Mouse (Mus musculus): ENCODE measurements at regions not wholly inside any gene's neighbourhood (a gene's known extent, or its start where the extent isn't known, plus 50 kb on each side); places are given as distances from the start of the nearest gene placed in this dataset.

DNA sequence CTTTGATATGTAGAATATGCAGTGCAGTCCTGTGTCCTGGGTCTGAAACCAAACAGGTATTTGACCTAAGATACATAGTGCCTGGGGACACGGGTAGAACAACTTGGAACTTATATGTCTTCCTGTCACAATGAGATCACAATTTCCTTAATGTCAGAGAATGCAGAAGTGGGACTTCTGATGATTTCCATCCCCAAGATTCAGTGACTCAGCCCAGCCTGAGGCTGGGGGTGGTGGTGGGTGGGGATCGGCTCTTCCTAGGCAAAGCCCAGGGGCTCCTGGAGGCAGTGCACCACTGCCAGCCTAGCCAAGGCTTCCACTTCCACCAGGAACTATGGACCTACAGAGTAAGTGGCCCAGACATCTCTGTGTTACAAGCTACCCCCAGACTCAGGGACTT lies 391.2 kb downstream of the H2al1j start:
- ATAC-seq (ENCODE audit: extremely low read depth, insufficient number of reproducible peaks, low FRiP score, poor library complexity, severe bottlenecking) (no peak), DNase-seq (ENCODE audit: low spot score) (no peak)
- no peaks in the 10 kb centered on the region for H3K9me3 ChIP-seq (replicated peaks)
- no peaks in the 10 kb centered on the region for H3K36me3 ChIP-seq (replicated peaks)
- 0 out of 2 replicates have a peak, but pooled peaks cover 3% of the 10 kb centered on the region for H3K27me3 ChIP-seq (ENCODE audit: insufficient read depth, low read length)
- TF ChIP-seq POLR2AphosphoS5 (IDR thresholded peaks at IDR 0.05; ENCODE audit: insufficient replicate concordance, low read depth, low read length) (no peak), GATA2 (IDR thresholded peaks at IDR 0.05; ENCODE audit: borderline replicate concordance, low read depth, low read length) (no peak), CTCF (IDR thresholded peaks at IDR 0.05; ENCODE audit: low read depth, low read length) (no peak), GATA1 (IDR thresholded peaks at IDR 0.05; ENCODE audit: borderline replicate concordance, low read length) (no peak), TAL1 (conservative IDR thresholded peaks at IDR 0.05; ENCODE audit: low read depth, low read length) (no peak)
- H3K4me1 ChIP-seq (ENCODE audit: insufficient read depth, low read depth, low read length), result no peaks in the 10 kb centered on the region
- no peak overlapping the region for H3K4me3 ChIP-seq (ENCODE audit: low read depth, low read length)

DNA sequence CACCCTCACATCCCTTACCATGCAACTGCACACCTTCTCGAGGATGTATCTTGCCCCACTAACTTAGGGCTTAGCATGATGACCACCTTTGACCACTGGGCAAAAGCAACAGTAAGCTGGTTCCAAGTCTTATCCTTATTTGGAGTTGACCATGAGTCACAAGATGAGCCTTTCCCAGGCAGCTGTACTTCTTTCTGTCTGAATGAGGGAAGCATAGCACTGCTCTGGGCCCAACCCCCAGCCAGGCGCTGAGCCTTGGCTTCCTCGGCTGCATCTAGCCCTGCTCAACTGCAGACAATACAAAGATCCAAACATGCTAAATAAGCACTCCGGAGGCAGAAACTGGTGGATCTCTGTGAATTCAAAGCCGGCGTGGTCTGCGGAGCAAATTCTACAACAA lies 392.9 kb downstream of the H2al1j start:
- ATAC-seq (ENCODE audit: extremely low read depth, insufficient number of reproducible peaks, low FRiP score, poor library complexity, severe bottlenecking) (no peak), DNase-seq (ENCODE audit: low spot score) (no peak)
- Histone ChIP-seq H3K4me1 (ENCODE audit: insufficient read depth, low read depth, low read length) (no peaks in the 10 kb centered on the region), H3K36me3 (replicated peaks) (no peaks in the 10 kb centered on the region), H3K9me3 (replicated peaks) (no peaks in the 10 kb centered on the region), H3K4me3 (ENCODE audit: low read depth, low read length) (no peak overlapping the region), H3K27me3 (ENCODE audit: insufficient read depth, low read length) (0 out of 2 replicates have a peak, but pooled peaks cover 3% of the 10 kb centered on the region)
- TF ChIP-seq CTCF (IDR thresholded peaks at IDR 0.05; ENCODE audit: low read depth, low read length) (no peak), GATA1 (IDR thresholded peaks at IDR 0.05; ENCODE audit: borderline replicate concordance, low read length) (no peak), POLR2AphosphoS5 (IDR thresholded peaks at IDR 0.05; ENCODE audit: insufficient replicate concordance, low read depth, low read length) (no peak), GATA2 (IDR thresholded peaks at IDR 0.05; ENCODE audit: borderline replicate concordance, low read depth, low read length) (no peak), TAL1 (conservative IDR thresholded peaks at IDR 0.05; ENCODE audit: low read depth, low read length) (no peak)

DNA sequence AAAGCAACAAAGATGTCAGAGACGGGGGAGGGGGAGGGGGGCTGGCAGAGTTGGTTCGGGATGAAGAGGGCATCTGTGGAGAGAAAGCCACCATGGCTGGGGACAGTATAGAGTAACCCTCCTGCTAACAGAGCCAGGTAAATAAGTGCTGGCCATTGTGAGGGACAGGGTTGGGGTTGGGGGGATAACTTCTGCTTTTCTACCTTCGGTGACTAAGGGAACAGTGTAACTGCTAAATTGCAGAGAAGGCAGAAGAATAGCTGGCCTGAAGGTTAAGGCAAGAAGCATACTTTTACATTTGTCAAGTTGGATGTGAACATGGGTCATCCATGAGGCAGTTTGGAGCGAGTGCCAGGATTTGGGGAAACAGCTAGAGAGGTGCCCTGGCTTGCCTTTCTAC lies 395.1 kb downstream of the H2al1j start:
- Histone ChIP-seq H3K4me3 (ENCODE audit: low read depth, low read length) (no peak overlapping the region), H3K4me1 (ENCODE audit: insufficient read depth, low read depth, low read length) (no peaks in the 10 kb centered on the region), H3K9me3 (replicated peaks) (no peaks in the 10 kb centered on the region), H3K36me3 (replicated peaks) (no peaks in the 10 kb centered on the region), H3K27me3 (ENCODE audit: insufficient read depth, low read length) (0 out of 2 replicates have a peak, but pooled peaks cover 3% of the 10 kb centered on the region)
- TF ChIP-seq CTCF (IDR thresholded peaks at IDR 0.05; ENCODE audit: low read depth, low read length) (no peak), GATA2 (IDR thresholded peaks at IDR 0.05; ENCODE audit: borderline replicate concordance, low read depth, low read length) (no peak), POLR2AphosphoS5 (IDR thresholded peaks at IDR 0.05; ENCODE audit: insufficient replicate concordance, low read depth, low read length) (no peak), TAL1 (conservative IDR thresholded peaks at IDR 0.05; ENCODE audit: low read depth, low read length) (no peak), GATA1 (IDR thresholded peaks at IDR 0.05; ENCODE audit: borderline replicate concordance, low read length) (no peak)
- ATAC-seq (ENCODE audit: extremely low read depth, insufficient number of reproducible peaks, low FRiP score, poor library complexity, severe bottlenecking), result no peak
- DNase-seq (ENCODE audit: low spot score), result no peak

DNA sequence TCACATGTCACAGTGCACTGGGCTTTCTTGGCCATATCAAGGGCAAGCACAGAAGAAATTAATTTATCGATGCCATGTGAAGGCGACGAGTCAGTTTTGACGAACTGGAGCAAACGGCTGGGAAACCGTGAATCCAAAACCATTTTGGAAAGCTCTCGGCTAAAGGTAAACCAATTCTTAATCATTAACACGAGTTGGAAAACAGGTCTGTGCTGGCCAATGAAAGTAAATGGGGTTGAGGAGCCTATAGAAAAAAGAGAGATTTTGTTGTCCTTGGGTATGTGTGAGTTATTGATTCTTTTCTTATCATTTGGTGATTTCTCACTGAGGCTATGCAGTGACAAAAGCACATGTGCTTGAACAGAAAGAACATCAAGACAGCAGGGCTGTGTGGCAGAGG lies 397.1 kb downstream of the H2al1j start:
- no peaks in the 10 kb centered on the region for H3K36me3 ChIP-seq (replicated peaks)
- H3K27me3 ChIP-seq (ENCODE audit: insufficient read depth, low read length), result 0 out of 2 replicates have a peak, but pooled peaks cover 3% of the 10 kb centered on the region
- TF ChIP-seq CTCF (IDR thresholded peaks at IDR 0.05; ENCODE audit: low read depth, low read length) (no peak), GATA2 (IDR thresholded peaks at IDR 0.05; ENCODE audit: borderline replicate concordance, low read depth, low read length) (no peak), POLR2AphosphoS5 (IDR thresholded peaks at IDR 0.05; ENCODE audit: insufficient replicate concordance, low read depth, low read length) (no peak), GATA1 (IDR thresholded peaks at IDR 0.05; ENCODE audit: borderline replicate concordance, low read length) (no peak), TAL1 (conservative IDR thresholded peaks at IDR 0.05; ENCODE audit: low read depth, low read length) (no peak)
- no peak overlapping the region for H3K4me3 ChIP-seq (ENCODE audit: low read depth, low read length)
- no peaks in the 10 kb centered on the region for H3K9me3 ChIP-seq (replicated peaks)
- no peaks in the 10 kb centered on the region for H3K4me1 ChIP-seq (ENCODE audit: insufficient read depth, low read depth, low read length)
- no peak for DNase-seq (ENCODE audit: low spot score)
- ATAC-seq (ENCODE audit: extremely low read depth, insufficient number of reproducible peaks, low FRiP score, poor library complexity, severe bottlenecking), result no peak

DNA sequence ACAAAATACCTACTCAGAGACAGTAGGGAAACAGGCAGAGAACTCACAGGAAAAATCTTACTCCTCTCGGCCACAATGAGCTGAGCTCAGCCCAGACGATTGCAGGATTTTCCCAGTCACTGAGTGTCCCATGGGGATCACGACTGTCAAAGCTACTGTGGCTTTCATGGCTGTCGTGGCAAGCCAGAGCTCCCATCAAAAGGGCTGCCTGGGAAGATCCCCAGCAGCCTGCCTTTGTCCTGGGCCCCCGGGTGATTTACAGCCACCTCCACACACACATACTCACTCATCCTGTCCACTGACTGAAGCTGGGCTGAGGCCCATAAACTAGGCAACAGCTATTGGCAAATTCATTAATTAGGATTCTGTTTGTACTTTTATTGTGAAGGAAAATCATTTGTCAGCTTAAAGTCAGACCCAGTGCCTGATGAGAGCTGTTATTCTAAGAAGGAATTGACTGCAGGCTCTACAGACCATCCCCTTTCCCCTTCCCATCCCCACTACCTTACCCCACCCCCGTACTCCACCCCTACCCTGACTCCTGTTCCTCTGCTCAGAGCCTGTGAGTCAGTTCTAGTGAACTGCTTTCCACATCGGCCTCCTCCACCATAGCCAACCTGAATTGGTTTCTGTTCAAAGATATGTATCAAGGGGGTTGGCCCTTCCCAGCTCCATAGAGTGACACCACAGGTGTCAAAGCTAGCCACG lies 399.1 kb downstream of the H2al1j start:
- DNase-seq (ENCODE audit: low spot score), result no peak
- no peak overlapping the region for H3K4me3 ChIP-seq (ENCODE audit: low read depth, low read length)
- no peaks in the 10 kb centered on the region for H3K9me3 ChIP-seq (replicated peaks)
- no peaks in the 10 kb centered on the region for H3K4me1 ChIP-seq (ENCODE audit: insufficient read depth, low read depth, low read length)
- ATAC-seq (ENCODE audit: extremely low read depth, insufficient number of reproducible peaks, low FRiP score, poor library complexity, severe bottlenecking), result no peak
- no peaks in the 10 kb centered on the region for H3K27me3 ChIP-seq (ENCODE audit: insufficient read depth, low read length)
- TF ChIP-seq GATA2 (IDR thresholded peaks at IDR 0.05; ENCODE audit: borderline replicate concordance, low read depth, low read length) (no peak), POLR2AphosphoS5 (IDR thresholded peaks at IDR 0.05; ENCODE audit: insufficient replicate concordance, low read depth, low read length) (no peak), TAL1 (conservative IDR thresholded peaks at IDR 0.05; ENCODE audit: low read depth, low read length) (no peak), GATA1 (IDR thresholded peaks at IDR 0.05; ENCODE audit: borderline replicate concordance, low read length) (no peak), CTCF (IDR thresholded peaks at IDR 0.05; ENCODE audit: low read depth, low read length) (no peak)
- H3K36me3 ChIP-seq (replicated peaks), result no peaks in the 10 kb centered on the region

DNA sequence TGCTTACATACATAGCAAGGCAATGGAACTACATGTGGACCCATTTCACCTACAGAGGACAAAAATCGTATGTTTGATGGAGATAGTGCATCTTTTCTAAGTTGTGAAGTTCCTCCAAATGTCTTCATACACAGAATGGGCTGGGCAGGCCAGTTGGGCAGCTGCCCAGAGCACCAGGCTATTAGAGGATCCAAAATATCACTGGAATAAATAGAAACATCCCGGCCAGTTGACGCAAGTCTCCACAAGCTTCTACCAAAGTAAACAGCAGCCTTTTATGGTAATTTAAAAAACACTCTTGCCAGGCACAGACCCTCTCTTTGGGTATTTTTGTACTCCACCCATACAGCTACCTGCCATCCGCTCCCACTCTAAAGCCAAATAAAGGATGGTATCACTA lies 400.9 kb downstream of the H2al1j start:
- DNase-seq (ENCODE audit: low spot score), result no peak
- Histone ChIP-seq H3K27me3 (ENCODE audit: insufficient read depth, low read length) (no peaks in the 10 kb centered on the region), H3K9me3 (replicated peaks) (no peaks in the 10 kb centered on the region), H3K36me3 (replicated peaks) (no peaks in the 10 kb centered on the region), H3K4me3 (ENCODE audit: low read depth, low read length) (no peak overlapping the region), H3K4me1 (ENCODE audit: insufficient read depth, low read depth, low read length) (no peaks in the 10 kb centered on the region)
- ATAC-seq (ENCODE audit: extremely low read depth, insufficient number of reproducible peaks, low FRiP score, poor library complexity, severe bottlenecking), result no peak
- TF ChIP-seq TAL1 (conservative IDR thresholded peaks at IDR 0.05; ENCODE audit: low read depth, low read length), result no peak
- no peak for TF ChIP-seq POLR2AphosphoS5 (IDR thresholded peaks at IDR 0.05; ENCODE audit: insufficient replicate concordance, low read depth, low read length)
- no peak for TF ChIP-seq CTCF (IDR thresholded peaks at IDR 0.05; ENCODE audit: low read depth, low read length)
- TF ChIP-seq GATA1 (IDR thresholded peaks at IDR 0.05; ENCODE audit: borderline replicate concordance, low read length), result no peak
- no peak for TF ChIP-seq GATA2 (IDR thresholded peaks at IDR 0.05; ENCODE audit: borderline replicate concordance, low read depth, low read length)

Measured in G1E (cell line).